Mouse (Mus musculus): ENCODE data around the gene Zcchc14.

DNA sequence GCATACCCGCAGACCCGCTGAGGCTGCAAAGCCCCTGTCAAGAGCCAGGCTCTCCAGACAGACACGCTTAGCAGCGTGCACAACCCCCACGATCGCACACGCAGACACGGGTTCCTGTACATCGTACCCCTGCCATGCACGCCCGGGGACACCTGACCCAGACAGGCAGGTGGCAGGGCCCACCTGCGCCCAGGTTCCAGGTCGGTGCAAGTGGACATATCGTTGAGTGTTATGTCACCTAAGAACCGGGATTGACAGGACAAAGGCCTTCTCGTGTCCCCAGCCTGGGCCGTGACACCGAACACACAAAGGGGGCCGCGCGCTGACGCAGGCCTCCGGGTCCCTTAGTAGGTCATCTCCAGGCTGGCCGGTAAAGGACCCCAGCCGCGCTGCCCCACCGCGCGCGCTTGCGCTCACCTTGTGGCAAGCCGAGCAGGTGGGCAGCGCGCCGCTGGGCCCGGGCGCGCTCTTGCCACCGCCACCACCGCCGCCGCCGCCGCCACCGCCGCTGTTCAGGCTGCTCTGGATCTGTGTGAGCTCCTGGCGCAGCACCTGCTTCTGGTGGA, 1.3 kb downstream of the Zcchc14 start:
- no peak for TF ChIP-seq ZNF384 (IDR thresholded peaks at IDR 0.05; ENCODE audit: low read depth, low read length)
- no peak for TF ChIP-seq HCFC1 (IDR thresholded peaks at IDR 0.05; ENCODE audit: borderline replicate concordance, insufficient read depth, low read length)
- no peak for TF ChIP-seq MAFK (IDR thresholded peaks at IDR 0.05; ENCODE audit: insufficient read depth, low read depth, low read length)

Measured in ES-E14 (cell line).